Mouse (Mus musculus) heart, postnatal 0 days (tissue): ENCODE measurements around the gene Efcab2.

Source experiments
- CTCF ChIP-seq: IDR thresholded peaks from 2 replicates; pipeline ENCODE4 v1.5.1; 2016; ENCODE audit warnings: antibody characterized with exemption, control low read depth, low read depth
- EP300 ChIP-seq: IDR thresholded peaks from 2 replicates; pipeline ENCODE4 v1.6.1; 2016; ENCODE audit warnings: antibody characterized with exemption, low read depth

- TF ChIP-seq CTCF (no peak), EP300 (no peak)
These were observed 23.7 kb upstream of the Efcab2 start for GRCm38 (mm10) chr1:178382165-178382564.
